Mouse (Mus musculus): ENCODE data around the gene Fgd3.
A peak's percentile ranks its signal among the peaks of the same experiment; 100 is the strongest.

The Fgd3 gene

DNA sequence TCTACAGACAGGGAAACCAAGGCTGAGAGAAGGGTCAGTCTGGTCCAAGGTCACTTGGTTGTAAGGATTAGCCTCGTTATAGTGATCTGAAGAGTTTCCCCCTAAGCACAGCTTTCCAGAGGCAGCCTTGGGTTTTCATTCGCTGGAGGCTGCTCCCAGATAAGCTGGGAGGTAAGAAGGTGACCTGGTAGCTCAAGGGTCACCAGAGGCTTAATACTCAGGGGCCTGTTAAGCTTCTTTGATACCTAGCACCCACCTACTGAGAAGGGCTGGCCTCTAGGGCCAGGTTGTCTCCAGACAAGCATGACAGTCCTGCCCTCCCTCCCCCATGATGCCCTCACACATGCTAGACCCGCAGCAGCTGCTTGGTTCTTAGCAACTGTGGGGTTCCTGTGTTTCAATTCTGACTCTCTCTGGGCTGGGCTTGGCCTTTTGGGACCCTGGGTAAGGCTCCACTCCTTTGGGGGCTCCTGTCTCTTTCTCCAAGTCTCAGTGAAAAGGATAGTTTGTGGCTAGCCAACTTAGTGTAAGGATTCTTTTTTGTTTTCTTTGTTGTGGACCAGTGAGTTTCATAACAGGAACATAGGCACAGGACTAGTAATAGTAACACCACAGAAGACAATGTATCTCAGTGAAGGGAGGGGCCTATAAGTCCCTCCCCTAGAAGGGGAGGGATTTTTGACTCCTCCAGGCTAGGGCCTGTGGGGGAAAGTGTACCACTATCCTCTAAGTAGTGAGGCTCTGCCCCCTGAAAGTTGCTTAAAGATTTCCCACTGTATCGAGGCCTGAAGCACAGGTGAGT lies 69.2 kb downstream of the Fgd3 start:
- DNase-seq (ENCODE audit: extremely low read depth, insufficient read length, low spot score), result no peak

DNA sequence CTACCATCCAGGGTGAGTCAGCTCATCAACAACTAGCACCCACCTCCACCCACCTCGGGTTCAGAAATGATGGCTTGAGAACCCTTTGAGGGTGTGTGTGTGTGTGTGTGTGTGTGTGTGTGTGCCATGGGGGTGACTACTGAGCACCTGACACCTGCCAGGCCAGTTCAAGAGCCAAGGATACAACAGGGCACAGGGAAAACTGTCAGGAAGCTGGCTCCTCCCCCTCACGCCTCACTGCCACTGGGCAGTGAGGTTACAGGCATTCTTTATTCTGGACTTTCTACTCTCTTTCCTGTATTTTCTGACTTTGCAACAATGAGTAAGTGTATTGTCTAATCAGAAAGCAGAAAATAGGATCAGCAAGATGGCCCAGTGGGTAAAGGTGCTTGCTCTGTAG lies 70.5 kb downstream of the Fgd3 start:
- DNase-seq (ENCODE audit: extremely low read depth, insufficient read length, low spot score), result no peak

DNA sequence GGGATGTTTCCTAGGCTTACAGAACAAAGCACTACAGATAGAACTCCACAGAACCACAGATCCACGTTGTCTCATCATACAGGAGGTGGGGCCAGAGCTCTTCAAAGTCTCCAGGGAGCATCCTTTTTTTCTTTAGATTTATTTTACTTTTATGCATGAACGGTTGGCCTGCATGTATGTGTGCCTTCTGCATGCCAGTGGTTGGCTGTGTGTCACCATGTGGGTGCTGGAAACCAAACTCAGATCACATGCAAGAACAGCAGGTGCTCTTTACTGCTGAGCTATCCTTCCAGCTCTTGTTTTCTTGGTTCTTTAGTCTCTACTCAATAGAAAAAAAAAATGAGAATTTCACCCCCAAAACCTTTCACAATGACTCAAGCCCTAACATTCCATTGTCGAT lies 71.2 kb downstream of the Fgd3 start:
- no peak for DNase-seq (ENCODE audit: extremely low read depth, insufficient read length, low spot score)

DNA sequence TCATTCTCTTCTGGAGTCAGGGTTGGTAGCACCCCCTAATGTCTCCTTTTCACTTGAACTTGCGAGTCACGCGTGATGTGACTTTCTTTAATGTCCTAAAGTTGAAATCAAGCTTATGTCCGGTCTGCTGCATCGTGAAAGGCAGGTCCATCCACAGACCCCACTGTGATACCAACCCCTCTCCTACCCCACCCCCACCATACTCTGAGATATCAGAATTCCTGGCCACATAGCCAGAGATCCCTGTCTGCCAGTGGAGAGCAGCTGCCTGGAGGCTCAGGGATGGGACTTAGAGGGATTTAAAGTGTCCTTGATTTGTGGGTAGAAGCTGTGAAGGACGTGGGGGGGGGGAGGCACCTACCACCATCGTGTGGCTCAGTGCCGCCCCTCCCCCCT lies 71.6 kb downstream of the Fgd3 start, which contains the start of gene Susd3:
Gene Susd3, minus strand, starts transcription at position 240 of the 396 bp plus-strand sequence.
- DNase-seq (ENCODE audit: extremely low read depth, insufficient read length, low spot score), result no peak

DNA sequence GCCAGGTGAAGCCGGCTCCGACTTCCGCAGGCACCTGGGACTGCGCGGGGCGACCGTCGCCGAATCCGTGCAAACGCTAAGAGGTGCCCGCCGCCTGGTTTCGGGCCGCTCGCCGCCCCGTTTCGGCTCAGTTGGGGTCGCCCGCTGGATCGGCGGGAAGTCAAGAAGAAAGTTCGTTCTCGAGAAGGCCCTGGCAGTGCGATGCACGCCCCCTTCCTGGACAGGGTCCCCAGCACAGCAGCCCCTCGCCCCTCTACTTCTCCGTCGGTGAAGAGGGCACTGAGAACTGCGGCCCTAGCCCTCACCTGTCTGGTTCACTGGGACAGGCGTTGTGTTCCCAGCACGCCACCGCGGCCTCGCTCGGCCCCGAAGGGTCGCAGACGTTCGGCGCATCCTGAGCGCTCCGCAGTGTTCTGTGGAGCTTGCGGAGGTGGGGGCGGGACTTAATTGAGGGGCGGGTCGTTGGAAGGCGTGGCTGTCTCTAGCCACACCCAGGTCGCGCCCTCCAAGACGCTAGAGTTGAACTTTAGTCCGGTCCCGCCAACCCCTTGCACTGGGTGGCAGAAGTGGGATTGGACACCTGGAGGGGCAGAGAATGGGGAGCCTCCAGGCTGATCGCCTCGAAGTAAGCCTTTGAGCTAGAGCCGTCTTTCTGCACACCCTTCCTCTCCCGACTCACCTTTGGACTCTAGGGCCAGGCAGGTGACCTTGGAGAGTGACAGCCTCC lies 72.2 kb downstream of the Fgd3 start:
- DNase-seq (ENCODE audit: extremely low read depth, insufficient read length, low spot score), result no peak

DNA sequence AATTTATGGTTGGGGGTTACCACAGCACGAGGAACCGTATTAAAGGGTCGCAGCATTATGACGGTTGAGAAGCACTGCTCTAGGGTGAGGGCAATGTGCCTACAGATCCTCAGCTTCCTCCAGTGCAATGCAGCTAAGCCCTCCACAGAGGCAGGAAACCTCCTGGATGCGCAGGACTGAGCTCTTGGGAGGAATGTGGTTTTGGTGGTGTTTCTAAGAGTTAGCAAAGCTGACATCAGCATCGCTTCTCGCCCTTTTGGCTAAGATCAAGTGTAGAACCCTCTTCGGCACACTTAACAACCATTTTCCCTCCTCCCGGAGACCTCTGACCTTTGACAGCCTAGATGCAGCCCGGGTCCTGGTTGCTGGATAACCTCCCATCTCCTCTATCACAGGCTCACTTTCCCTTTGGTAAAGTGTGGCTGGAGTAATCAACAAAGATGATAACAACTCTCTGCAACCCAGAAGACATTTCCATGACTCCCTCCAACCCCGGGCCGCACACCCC lies 72.8 kb downstream of the Fgd3 start:
- DNase-seq (ENCODE audit: extremely low read depth, insufficient read length, low spot score), result no peak

DNA sequence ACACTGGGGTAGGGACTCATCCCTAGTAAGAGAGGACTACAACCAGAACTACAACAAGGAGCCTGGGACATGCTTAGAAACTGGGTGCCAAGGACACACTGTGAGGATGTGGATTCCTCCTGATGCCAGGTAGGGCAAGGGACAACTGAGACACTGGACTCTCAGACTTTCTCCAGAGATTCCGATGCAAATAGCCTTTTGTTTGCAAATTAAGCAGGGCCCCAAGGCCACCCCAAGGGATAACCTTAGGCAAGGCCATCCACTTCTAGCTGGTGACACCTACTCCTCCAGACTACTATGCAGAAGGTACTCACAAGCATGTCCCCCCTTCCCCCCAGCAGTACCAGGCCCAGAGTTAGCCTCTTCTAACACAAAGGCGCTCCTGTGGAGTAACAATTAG lies 73.5 kb downstream of the Fgd3 start:
- DNase-seq (ENCODE audit: extremely low read depth, insufficient read length, low spot score), result no peak

DNA sequence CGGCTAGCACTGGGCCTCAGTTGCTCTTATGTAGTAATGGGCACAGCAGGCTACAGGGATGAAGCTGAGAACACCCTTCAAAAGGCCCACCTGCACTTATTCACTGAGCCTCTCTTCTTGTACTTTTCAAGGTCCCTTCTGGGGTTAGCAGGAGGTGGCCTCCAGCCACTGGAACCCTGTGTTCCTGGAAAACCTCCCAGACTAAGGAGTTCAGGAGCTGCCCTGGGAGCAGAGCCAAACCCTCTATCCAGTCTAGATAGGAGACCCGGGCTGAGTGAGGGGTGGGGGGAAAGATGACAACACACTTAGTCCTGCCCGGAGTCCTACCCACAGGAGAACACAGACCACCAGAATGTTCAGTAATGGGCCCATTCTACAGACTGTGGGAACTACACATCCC lies 74.1 kb downstream of the Fgd3 start:
- no peak for DNase-seq (ENCODE audit: extremely low read depth, insufficient read length, low spot score)

DNA sequence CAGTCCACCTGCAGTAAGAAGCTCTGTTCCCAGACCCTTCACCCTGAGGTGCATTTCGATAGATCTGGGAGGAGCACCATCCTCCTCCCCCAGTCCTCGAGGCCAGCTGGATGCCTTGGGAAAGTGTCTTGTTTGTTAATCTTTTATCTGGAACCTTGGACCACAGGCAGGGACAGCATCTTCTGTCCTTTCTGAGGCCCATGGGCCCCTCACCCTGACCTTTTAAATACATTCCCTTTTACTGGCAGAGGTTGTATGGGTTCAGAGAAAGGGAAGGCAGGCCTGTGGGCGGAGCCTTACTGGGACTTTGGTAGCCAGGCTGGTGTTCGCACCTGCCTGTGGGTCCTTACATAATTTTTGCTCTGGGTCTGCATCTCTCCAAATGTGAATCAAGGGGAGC lies 74.9 kb downstream of the Fgd3 start:
- DNase-seq (ENCODE audit: extremely low read depth, insufficient read length, low spot score), result no peak

DNA sequence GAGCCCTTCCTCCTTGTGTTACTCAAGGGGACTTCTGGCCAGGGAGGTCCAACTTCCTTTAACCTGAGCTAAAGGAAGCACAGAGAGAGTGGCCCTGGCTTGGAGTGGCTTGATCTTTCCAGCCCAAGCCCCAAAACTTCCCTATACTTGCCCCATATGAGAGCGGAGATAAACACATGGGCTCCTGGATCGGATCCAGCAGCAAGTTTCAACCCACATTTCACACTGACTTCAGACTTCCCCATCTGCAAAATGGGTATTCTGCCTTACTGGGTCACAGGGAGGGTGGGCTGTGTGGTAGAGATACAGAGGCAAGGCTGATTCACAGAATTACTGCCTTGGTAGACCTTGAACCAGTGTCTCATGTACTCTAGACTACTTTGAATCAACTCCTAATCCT lies 76.6 kb downstream of the Fgd3 start:
- no peak for DNase-seq (ENCODE audit: extremely low read depth, insufficient read length, low spot score)

DNA sequence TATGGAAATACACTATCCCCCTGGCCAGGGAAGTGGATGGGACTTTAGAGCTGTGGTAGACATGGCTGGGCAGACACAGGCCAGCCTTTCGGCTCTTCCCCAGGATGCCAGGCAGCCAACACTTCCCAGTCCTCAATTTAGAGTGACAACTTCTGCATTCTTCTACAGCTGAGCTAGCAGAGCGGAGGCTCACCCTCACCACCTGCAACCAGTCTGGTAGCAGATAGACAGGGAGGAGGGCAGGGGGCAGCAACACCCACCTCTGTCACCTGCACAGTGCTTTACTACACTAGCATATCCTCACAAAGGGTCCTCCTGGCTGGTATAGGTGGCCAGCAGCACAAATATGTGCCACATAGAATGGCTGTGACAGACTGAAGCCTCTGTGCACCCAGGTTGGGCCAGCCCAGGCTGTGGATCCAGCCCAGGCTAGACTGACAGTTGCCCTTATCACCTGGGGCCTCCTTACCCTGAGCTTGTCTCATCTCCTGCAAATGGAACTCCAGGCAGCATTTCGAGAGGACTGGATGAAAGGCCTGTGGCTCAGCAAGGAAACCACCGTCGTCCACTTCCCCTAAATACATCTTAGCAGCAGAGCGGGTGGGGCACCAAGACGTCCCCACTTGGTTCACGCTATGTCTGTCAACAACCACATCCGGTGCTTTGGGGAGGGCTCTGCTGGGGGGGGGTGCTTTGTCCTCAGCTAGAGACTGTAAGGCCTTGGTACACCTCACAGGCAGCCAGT lies 77.6 kb downstream of the Fgd3 start:
- DNase-seq (ENCODE audit: extremely low read depth, insufficient read length, low spot score), result peak; percentile 32

DNA sequence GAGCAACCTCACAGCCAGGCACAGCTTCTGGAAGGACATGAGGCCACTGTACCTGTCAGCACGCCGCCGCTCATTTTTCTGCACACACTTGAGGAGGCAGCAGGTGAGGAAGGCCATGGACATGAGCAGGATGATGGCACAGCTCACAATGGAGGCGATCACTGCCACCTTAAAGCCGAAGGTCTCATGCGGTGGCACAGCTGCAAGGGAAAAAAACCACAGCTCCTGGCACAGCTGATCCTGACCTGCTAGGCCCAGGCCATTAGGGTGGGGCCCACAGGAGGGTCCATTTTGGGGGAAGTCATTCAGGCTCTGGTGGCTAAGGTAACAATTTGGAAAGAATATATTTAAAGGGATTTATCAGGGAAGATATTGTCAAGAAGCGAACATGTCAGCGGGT lies 81.4 kb downstream of the Fgd3 start:
- no peak for DNase-seq (ENCODE audit: extremely low read depth, insufficient read length, low spot score)

DNA sequence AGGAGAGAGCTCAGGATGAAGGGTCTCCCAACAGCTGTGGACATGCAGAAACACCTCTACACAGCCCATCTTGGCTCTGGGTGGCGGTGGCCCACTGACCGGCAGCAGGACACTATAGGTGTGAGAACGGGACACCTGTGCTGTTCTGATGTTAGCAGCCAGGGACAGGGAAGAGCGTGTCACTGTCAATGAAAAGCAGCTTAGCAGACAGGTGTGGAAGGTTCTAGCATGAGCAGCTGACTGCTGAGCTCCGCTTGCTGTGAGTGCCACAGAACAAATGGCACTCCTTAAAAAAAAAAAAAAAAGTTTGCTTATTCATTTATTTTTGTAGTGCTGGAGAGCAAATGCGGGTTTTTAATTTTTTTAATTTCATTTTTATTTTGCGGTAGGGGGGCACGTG lies 82.5 kb downstream of the Fgd3 start:
- no peak for DNase-seq (ENCODE audit: extremely low read depth, insufficient read length, low spot score)

DNA sequence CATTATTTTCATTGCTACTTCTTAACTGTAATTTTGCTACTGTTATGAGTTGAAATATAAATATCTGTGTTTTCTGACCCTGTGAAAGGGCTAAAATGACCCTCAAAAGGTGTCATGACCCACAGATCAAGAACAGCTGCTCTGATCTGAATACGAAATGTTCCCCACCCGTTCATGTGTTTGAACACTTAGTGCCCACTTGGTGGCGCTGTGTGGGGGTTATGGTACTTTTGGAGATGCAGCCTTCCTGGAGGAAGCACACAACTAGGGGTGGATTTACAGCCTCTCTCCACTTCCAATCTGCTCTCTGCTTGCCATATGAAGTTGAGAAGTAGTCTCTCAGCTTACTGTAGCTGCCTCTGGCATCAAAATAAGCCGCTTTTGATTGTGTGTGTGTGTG lies 85.4 kb downstream of the Fgd3 start:
- no peak for DNase-seq (ENCODE audit: extremely low read depth, insufficient read length, low spot score)

DNA sequence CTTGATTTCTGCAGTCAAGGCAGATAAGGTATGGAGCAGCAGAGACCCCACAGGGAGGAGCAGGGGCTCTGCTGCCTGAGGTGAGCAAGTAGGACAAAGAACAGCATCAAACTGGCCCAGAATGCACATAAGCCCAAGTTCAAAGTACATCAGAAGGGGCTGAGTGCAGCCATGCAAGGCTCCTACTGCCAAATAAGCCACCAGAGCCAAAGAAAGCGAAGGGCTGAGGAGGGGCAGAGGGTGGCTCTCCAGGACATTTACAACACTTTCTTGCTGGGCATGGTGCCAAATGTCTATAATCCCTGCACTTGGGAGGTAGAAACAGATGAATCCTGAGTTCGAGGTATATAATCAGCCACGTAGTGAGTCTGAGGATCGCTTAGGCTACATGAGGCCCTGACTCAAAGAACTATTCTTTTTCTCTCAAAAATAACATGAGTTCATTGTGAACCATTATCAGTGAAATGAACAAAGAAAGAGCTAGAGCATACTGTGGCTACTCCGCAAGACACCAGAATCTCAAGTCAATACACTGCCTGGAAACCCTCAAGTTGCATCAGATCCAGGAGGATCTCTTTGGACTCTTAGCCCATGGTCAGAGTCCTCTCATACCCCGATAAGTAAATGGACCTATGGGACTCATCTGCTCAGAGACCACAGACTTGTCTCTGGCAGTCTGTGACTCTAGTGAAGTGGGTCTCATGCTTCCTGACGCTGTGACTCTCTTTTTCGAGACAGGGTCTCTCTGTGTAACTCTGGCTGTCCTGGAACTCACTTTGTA lies 86.1 kb downstream of the Fgd3 start:
- no peak for DNase-seq (ENCODE audit: extremely low read depth, insufficient read length, low spot score)

DNA sequence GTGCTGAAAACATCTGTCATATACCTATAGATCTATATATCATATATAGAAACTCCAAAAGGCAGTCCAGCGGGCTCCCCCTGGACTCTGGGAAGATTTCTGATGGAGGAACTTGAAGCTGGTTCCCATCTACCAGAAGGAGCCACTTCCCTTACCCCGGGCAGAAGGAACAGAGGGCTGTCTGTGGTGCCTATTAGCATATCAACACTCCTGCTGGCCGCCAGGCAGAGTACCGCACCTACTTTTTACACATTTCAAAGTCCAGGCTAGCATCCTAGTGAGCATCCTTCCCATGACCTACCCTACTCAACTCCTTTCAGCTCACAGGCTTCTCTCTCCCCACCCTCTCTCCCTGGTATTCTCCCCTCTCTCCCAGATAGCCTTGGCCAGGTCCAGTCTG lies 94.5 kb downstream of the Fgd3 start:
- DNase-seq (ENCODE audit: extremely low read depth, insufficient read length, low spot score), result no peak

DNA sequence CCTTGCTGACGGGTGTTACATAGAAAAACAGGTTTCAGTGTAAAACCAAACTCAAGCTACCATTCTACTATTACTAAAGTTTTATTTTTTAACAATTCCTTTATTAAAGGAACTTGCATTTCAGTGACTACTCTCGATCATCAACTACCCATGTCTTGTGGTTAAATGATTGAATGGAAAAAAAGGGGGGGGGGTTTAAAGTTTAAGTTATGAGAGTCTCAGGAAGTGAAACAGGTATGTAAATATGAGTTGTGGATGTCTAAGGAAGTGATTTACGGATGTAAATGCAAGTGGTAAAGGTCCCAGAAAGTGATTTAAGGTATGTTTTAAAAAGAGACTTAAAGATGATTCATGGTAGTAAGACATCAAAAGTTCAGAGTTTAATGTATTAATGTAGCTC lies 95.0 kb downstream of the Fgd3 start:
- DNase-seq (ENCODE audit: extremely low read depth, insufficient read length, low spot score), result no peak

DNA sequence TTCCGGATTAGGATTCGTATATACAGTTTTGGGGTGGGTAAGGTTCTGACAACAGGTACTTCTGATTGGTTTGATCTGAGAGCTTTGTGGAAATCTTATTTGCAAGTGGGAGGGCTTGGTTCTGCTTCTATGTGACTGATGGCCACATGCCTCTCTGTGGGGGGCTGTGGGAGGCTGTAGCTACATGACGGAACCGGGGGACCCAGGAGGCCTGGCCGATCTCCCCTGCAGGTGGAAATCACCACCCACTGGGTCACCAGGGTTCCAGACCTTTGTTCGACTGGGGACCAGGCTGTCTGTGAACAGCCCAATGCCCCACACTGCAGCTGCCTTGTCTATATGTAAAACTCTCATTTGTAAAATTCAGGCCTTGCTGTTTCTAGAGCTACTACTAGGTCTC lies 95.4 kb downstream of the Fgd3 start:
- DNase-seq (ENCODE audit: extremely low read depth, insufficient read length, low spot score), result no peak

DNA sequence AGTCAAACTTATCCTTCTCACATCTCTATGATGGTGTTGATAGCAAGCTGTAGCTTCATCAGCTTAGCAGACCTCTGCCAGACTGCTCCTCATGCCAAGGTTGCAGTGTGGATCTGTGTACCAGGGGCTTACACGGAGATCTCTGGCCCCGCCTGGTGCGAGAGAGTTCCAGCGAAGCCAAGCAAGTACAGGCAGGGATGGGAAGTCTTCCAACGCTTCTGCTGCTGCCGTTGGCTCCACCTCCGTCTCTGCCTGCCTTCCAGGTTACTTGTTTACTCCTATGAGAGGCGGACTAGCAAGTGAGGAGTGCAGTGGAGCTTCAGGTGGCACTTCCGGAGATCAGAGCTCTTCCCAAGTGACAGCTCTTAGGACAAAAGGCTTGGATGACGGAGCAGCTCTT lies 95.8 kb downstream of the Fgd3 start:
- no peak for DNase-seq (ENCODE audit: extremely low read depth, insufficient read length, low spot score)

DNA sequence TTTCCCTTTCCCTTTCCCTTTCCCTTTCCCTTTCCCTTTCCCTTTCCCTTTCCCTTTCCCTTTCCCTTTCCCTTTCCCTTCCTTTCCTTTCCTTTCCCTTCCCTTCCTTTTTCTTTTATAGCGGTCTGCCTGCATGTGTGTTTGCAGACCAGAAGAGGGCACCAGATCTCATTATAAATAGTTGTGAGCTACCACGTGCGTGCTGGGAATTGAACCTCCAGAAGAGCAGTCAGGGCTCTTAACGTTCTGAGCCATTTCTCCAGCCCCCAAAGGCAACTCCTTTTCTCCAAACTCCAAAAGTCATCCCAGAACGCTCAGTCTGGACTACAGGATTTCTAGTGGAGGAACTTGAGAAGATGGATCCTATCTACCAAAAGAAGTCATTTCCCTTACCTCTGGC lies 99.2 kb downstream of the Fgd3 start:
- no peak for DNase-seq (ENCODE audit: extremely low read depth, insufficient read length, low spot score)

DNA sequence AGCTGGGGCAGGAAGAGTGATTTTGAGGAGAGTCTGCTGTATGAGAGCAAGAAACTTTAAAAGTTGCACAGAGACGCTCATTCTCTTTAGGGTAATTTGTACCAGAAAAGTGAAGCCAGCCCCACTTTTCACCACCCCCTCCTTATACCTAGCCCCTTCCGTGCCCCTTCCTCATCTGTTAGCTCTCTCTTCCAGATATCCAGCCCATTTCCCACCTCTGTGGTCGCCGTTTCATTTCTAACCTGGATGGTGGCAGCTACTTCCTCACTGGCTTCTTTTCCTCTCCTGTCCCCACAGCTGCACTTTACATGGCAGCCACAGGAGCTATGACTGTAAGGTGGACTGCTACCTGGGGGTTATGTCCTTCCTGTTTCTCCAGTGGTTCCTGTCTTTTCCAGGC lies 100.7 kb downstream of the Fgd3 start:
- DNase-seq (ENCODE audit: extremely low read depth, insufficient read length, low spot score), result no peak

All from 3134 (cell line).